Mouse (Mus musculus): ENCODE results near the gene Arhgap40.

GRCm38 (mm10) chr2:158523060-158523459 lies 10.5 kb downstream of the Arhgap40 start:
- TF ChIP-seq POLR2A (IDR thresholded peaks at IDR 0.05; ENCODE audit: low read depth, low read length) (no peak), CTCF (IDR thresholded peaks at IDR 0.05; ENCODE audit: extremely low read depth, insufficient read length, insufficient replicate concordance, low read depth, low read length) (no peak)

All from small intestine, adult 2 months (tissue).